Mouse (Mus musculus): ENCODE data around the gene B3galnt1. TPM values are rescaled to one million over a fixed set of nuclear protein-coding genes. Genes with fewer than 3 reads are reported as not detected.

Gene B3galnt1
- total RNA-seq, 1 experiment, result 13.7 TPM

- Histone ChIP-seq H3K36me3 (ENCODE audit: control insufficient read depth, insufficient read depth, low read length, poor library complexity, severe bottlenecking) (no peaks in the 10 kb centered on the region), H3K27ac (ENCODE audit: insufficient read depth, low read depth, low read length, poor library complexity, severe bottlenecking) (no peak overlapping the region), H3K9me3 (ENCODE audit: control insufficient read depth, insufficient read depth, low read depth, low read length) (no peaks in the 10 kb centered on the region), H3K4me3 (ENCODE audit: insufficient read depth in 1 of 2, low read depth in 1 of 2, low read length in 2 of 2, poor library complexity in 1 of 2, severe bottlenecking in 1 of 2) (no peak overlapping the region; a peak in 1 of 4 replicates), H3K4me1 (ENCODE audit: control insufficient read depth in 2 of 2, insufficient read depth in 2 of 2, low read length in 2 of 2, poor library complexity in 1 of 2) (peaks cover 1 to 8% of the 10 kb centered on the region in 2 experiments; a peak in 2 of 4 replicates), H3K9ac (ENCODE audit: insufficient read depth, low read depth, low read length, poor library complexity, severe bottlenecking) (no peak overlapping the region)
- no peak for DNase-seq (ENCODE audit: low read depth, low spot score)
- in situ Hi-C loops (cut with MboI; ENCODE audit: low sequenced_read_pairs in 2 of 2, unreplicated experiment in 2 of 2), result no loop called here
- TF ChIP-seq HCFC1 (IDR thresholded peaks at IDR 0.05; ENCODE audit: borderline replicate concordance, insufficient read depth, low read length) (no peak), CHD2 (IDR thresholded peaks at IDR 0.05; ENCODE audit: low read depth, low read length) (no peak), ZNF384 (IDR thresholded peaks at IDR 0.05; ENCODE audit: low read depth, low read length) (no peak), MAFK (IDR thresholded peaks at IDR 0.05; ENCODE audit: insufficient read depth, low read depth, low read length) (no peak), ZC3H11A (IDR thresholded peaks at IDR 0.05; ENCODE audit: borderline replicate concordance, low read depth, low read length) (no peak)
These were observed 27.6 kb upstream of the B3galnt1 start for GRCm38 (mm10) chr3:69626213-69626962.

- in situ Hi-C loops (cut with MboI; ENCODE audit: low sequenced_read_pairs in 2 of 2, unreplicated experiment in 2 of 2), result no loop called here
- H3K4me3 ChIP-seq (ENCODE audit: insufficient read depth in 1 of 2, low read depth in 1 of 2, low read length in 2 of 2, poor library complexity in 1 of 2, severe bottlenecking in 1 of 2), result no peak overlapping the region
- DNase-seq (ENCODE audit: low read depth, low spot score), result no peak
- H3K9ac ChIP-seq (ENCODE audit: insufficient read depth, low read depth, low read length, poor library complexity, severe bottlenecking), result no peak overlapping the region
- no peak overlapping the region for H3K27ac ChIP-seq (ENCODE audit: insufficient read depth, low read depth, low read length, poor library complexity, severe bottlenecking)
- TF ChIP-seq CHD2 (IDR thresholded peaks at IDR 0.05; ENCODE audit: low read depth, low read length), result no peak
- TF ChIP-seq MAFK (IDR thresholded peaks at IDR 0.05; ENCODE audit: insufficient read depth, low read depth, low read length), result no peak
- H3K4me1 ChIP-seq (ENCODE audit: control insufficient read depth in 2 of 2, insufficient read depth in 2 of 2, low read length in 2 of 2, poor library complexity in 1 of 2), result peaks cover 1 to 8% of the 10 kb centered on the region in 2 experiments; a peak in 2 of 4 replicates
- no peaks in the 10 kb centered on the region for H3K36me3 ChIP-seq (ENCODE audit: control insufficient read depth, insufficient read depth, low read length, poor library complexity, severe bottlenecking)
- H3K9me3 ChIP-seq (ENCODE audit: control insufficient read depth, insufficient read depth, low read depth, low read length), result no peaks in the 10 kb centered on the region
These were observed 25.4 kb upstream of the B3galnt1 start for GRCm38 (mm10) chr3:69624182-69624581.

- no peak for DNase-seq (ENCODE audit: low read depth, low spot score)
- TF ChIP-seq ZC3H11A (IDR thresholded peaks at IDR 0.05; ENCODE audit: borderline replicate concordance, low read depth, low read length) (no peak), HCFC1 (IDR thresholded peaks at IDR 0.05; ENCODE audit: borderline replicate concordance, insufficient read depth, low read length) (no peak), MAFK (IDR thresholded peaks at IDR 0.05; ENCODE audit: insufficient read depth, low read depth, low read length) (no peak), ZNF384 (IDR thresholded peaks at IDR 0.05; ENCODE audit: low read depth, low read length) (no peak), CHD2 (IDR thresholded peaks at IDR 0.05; ENCODE audit: low read depth, low read length) (no peak)
- no peaks in the 10 kb centered on the region for H3K4me1 ChIP-seq (ENCODE audit: control insufficient read depth in 2 of 2, insufficient read depth in 2 of 2, low read length in 2 of 2, poor library complexity in 1 of 2)
- no peak overlapping the region for H3K9ac ChIP-seq (ENCODE audit: insufficient read depth, low read depth, low read length, poor library complexity, severe bottlenecking)
- no peak overlapping the region for H3K27ac ChIP-seq (ENCODE audit: insufficient read depth, low read depth, low read length, poor library complexity, severe bottlenecking)
- in situ Hi-C loops (cut with MboI; ENCODE audit: low sequenced_read_pairs in 2 of 2, unreplicated experiment in 2 of 2), result no loop called here
- no peak overlapping the region for H3K4me3 ChIP-seq (ENCODE audit: insufficient read depth in 1 of 2, low read depth in 1 of 2, low read length in 2 of 2, poor library complexity in 1 of 2, severe bottlenecking in 1 of 2)
- H3K9me3 ChIP-seq (ENCODE audit: control insufficient read depth, insufficient read depth, low read depth, low read length), result no peaks in the 10 kb centered on the region
- no peaks in the 10 kb centered on the region for H3K36me3 ChIP-seq (ENCODE audit: control insufficient read depth, insufficient read depth, low read length, poor library complexity, severe bottlenecking)
These were observed 9.1 kb upstream of the B3galnt1 start for GRCm38 (mm10) chr3:69607909-69608308.

GRCm38 (mm10) chr3:69607468-69607867 lies 8.7 kb upstream of the B3galnt1 start:
- Histone ChIP-seq H3K36me3 (ENCODE audit: control insufficient read depth, insufficient read depth, low read length, poor library complexity, severe bottlenecking) (no peaks in the 10 kb centered on the region), H3K27ac (ENCODE audit: insufficient read depth, low read depth, low read length, poor library complexity, severe bottlenecking) (no peak overlapping the region), H3K9ac (ENCODE audit: insufficient read depth, low read depth, low read length, poor library complexity, severe bottlenecking) (no peak overlapping the region), H3K4me1 (ENCODE audit: control insufficient read depth in 2 of 2, insufficient read depth in 2 of 2, low read length in 2 of 2, poor library complexity in 1 of 2) (no peaks in the 10 kb centered on the region), H3K9me3 (ENCODE audit: control insufficient read depth, insufficient read depth, low read depth, low read length) (no peaks in the 10 kb centered on the region), H3K4me3 (ENCODE audit: insufficient read depth in 1 of 2, low read depth in 1 of 2, low read length in 2 of 2, poor library complexity in 1 of 2, severe bottlenecking in 1 of 2) (no peak overlapping the region)
- no peak for TF ChIP-seq ZNF384 (IDR thresholded peaks at IDR 0.05; ENCODE audit: low read depth, low read length)
- no peak for TF ChIP-seq CHD2 (IDR thresholded peaks at IDR 0.05; ENCODE audit: low read depth, low read length)
- DNase-seq (ENCODE audit: low read depth, low spot score), result no peak
- in situ Hi-C loops (cut with MboI; ENCODE audit: low sequenced_read_pairs in 2 of 2, unreplicated experiment in 2 of 2), result no loop called here

GRCm38 (mm10) chr3:69606923-69607322 lies 8.2 kb upstream of the B3galnt1 start:
- no peak overlapping the region for H3K9ac ChIP-seq (ENCODE audit: insufficient read depth, low read depth, low read length, poor library complexity, severe bottlenecking)
- no peak overlapping the region for H3K4me3 ChIP-seq (ENCODE audit: insufficient read depth in 1 of 2, low read depth in 1 of 2, low read length in 2 of 2, poor library complexity in 1 of 2, severe bottlenecking in 1 of 2)
- no peaks in the 10 kb centered on the region for H3K4me1 ChIP-seq (ENCODE audit: control insufficient read depth in 2 of 2, insufficient read depth in 2 of 2, low read length in 2 of 2, poor library complexity in 1 of 2)
- TF ChIP-seq ZC3H11A (IDR thresholded peaks at IDR 0.05; ENCODE audit: borderline replicate concordance, low read depth, low read length) (no peak), HCFC1 (IDR thresholded peaks at IDR 0.05; ENCODE audit: borderline replicate concordance, insufficient read depth, low read length) (no peak), ZNF384 (IDR thresholded peaks at IDR 0.05; ENCODE audit: low read depth, low read length) (no peak), MAFK (IDR thresholded peaks at IDR 0.05; ENCODE audit: insufficient read depth, low read depth, low read length) (no peak), CHD2 (IDR thresholded peaks at IDR 0.05; ENCODE audit: low read depth, low read length) (no peak)
- DNase-seq (ENCODE audit: low read depth, low spot score), result no peak
- no peaks in the 10 kb centered on the region for H3K9me3 ChIP-seq (ENCODE audit: control insufficient read depth, insufficient read depth, low read depth, low read length)
- in situ Hi-C loops (cut with MboI; ENCODE audit: low sequenced_read_pairs in 2 of 2, unreplicated experiment in 2 of 2), result no loop called here
- no peak overlapping the region for H3K27ac ChIP-seq (ENCODE audit: insufficient read depth, low read depth, low read length, poor library complexity, severe bottlenecking)
- no peaks in the 10 kb centered on the region for H3K36me3 ChIP-seq (ENCODE audit: control insufficient read depth, insufficient read depth, low read length, poor library complexity, severe bottlenecking)

All from ES-E14 (cell line).